Mouse (Mus musculus) CD4-positive helper T cell, adult 2 months (primary cell): ENCODE results near the gene 2010003K11Rik.

Experiments used
- DNase-seq: peaks from one replicate; pipeline ENCODE4 v3.0.0-alpha.2; 2012; ENCODE audit warnings: low read depth, missing footprints, low spot score

2010003K11Rik gene

DNA sequence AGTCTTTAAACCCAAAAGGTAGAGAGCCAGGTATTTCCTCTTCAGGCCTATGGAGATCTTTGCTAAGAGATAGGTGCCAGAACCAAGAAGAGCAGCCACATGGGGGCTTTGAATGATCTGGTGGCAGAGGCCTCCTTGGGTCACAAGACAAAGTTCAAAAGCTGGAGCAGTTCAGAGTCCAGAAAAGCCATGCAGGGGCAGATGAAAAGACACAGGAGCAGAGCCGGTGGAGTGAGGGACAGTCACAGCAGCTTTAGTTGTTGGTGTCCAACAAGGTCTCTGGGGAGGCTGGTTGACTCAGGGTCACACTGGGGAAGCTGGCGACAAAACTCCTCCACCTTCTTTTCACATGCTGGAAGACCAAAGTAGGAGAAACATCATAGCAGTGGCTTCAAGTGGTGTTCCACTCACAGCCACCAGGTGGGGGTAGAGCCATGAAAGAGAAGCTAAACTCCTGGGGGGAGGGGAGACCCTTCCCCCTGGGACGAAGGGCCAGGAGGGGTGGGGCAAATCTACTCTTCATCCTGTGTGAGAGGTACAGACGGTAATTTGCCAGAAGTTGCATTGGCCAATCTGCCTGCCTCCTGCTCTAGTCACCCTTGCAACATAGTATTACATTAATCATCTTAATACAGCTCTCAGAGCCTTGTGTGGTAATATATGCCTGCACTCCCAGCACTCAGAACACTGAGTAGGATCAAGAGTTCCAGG lies 965 bp downstream of the 2010003K11Rik start:
- peak; percentile 71 for DNase-seq

DNA sequence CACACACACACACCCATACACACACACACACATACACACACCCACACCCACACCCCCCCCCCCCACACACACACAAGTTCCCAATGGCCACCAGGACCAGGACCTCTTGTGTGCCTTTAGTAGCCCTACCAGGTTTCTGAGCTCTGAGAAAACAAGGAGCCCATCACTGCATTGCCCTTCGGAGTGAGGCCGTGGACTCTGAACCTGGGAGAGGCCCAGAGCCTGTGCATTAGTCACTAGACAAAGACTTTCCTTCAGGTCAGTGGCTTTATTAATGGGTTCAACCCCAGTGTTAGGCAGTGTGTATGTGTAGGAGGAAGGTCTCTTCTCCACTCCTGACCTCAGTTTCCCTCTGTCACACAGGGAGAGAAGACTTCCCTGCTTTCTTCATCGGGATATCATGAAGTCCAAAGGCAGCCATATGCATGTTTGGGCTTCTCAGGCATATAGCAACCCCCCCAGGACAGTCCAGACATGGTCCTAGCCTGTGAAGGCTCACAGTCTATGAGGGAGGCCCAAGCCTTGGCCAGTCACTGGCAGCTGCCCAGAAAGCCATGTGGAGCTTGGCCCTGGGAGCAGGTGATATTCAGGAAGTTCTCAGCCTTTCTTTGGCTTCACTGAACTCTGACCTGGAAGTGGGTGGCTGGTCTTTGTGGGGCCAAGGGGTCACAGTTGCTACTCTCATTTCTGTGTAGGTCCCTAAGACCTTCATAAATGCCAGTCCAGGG lies 1.7 kb downstream of the 2010003K11Rik start:
- DNase-seq = no peak

DNA sequence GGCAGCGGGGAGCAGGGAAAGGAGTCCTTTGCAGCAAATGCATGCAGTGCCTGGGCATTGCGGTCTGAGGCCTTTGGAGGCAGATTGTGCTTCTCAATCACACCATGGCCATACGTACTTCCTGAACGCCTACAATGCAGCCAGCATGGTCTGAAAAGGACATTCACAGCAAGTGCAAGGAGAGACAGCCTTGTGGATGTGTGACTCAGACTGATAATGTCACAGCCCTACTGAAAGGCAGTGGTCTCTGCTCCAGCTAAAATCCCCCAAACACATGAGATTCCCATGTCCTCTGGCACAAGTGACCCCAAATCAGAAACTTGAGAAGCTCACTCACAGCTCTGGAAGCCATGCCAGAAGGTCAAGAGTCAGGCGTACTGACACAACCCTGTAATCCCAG lies 2.6 kb downstream of the 2010003K11Rik start:
- no peak for DNase-seq

- no peak for DNase-seq
Observed at GRCm38 (mm10) chr19:4494707-4495106, 3.7 kb downstream of the 2010003K11Rik start.

DNA sequence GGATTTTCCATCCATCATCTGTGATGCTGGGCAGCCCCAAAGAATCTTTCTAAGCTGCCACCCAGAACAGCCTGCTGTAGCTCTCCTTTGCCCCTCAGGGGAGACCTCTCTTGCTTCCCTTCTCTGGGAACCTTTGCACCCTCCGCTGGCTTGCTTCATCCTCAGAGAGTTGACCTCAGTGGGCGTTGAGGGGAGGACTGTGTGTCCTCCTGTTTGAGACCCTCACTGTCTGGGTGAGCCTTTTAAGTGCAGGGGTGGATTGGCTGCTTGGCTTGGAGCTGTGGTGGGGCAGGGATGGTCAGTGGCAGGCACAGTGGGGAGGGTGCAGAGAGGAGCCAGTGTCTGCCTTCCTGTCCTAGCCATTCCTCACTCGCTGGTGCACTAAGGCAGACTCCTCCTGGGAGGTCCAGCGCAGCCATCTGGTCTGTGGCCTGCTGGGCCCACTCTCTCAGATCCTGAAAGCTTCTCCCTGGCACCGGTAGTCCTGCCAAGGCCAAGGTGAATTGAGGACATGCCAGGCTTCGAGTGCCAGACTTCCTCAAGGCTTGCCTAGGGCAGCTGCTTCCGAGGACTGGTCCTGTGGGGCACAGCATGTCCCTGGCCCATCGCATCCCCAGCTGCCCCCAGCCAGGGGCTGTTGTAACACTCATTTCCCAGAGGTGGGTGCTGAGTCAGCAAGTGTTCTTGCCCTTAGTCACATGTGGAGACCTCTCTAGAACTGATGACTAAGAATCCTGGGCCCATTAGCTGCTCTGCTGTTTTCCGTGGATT lies 5.7 kb downstream of the 2010003K11Rik start:
- no peak for DNase-seq

GRCm38 (mm10) chr19:4491080-4491695 lies 7.2 kb downstream of the 2010003K11Rik start:
- DNase-seq = no peak

GRCm38 (mm10) chr19:4487877-4488276 lies 10.5 kb downstream of the 2010003K11Rik start:
- DNase-seq = no peak

DNA sequence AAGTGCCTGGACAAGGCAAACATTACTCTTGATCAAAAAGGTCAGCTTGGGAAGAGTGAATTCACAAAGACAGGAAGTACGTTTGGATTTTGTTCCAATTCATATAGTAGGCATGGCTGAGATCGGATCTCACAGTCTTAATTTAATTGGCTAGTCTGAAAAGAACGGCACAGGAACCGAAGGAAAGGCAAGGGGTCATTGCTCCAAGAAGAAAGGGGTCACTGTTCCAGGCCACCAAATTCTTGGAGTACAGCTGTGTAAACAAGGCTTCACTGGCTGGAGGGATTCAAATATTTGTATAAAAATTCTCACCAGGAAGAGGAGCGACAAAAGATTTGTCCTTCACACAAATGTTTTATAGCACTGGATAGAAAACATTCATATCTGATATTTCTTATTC lies 13.4 kb downstream of the 2010003K11Rik start:
- no peak for DNase-seq

DNA sequence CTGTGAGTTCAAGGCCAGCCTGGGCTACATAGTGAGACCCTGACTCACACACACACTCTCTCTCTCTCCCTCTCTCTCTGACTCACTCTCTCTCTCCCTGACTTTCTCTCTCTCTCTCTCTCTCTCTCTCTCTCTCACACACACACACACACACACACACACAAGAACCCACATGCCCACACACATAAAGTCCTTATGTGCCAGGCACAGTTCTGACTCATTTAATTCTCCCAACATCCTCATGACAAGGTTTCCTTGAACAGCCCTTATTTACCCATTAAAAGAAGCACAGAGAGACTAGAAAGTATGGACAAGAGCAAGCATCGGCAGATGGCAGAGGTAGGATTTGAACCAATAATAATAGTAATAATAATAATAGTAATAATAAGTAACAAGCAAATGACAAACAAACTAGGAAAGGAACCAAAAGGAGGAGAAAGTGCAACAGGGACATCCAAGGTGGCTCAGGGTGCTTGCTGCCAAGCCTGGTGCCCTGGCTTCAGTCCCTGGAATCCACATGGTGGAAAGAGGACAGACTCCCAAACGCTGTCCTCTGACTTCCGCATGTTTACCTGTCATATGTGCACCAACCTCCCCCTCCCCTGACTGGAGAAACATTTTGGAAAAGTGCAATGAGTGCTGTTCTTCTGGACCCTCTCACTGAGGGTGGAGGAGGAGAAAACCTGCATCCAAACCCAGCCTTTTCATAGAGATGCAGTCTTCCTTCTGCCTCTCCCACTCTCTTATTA lies 16.1 kb downstream of the 2010003K11Rik start:
- no peak for DNase-seq

GRCm38 (mm10) chr19:4481326-4481725 lies 17.1 kb downstream of the 2010003K11Rik start:
- DNase-seq = no peak

GRCm38 (mm10) chr19:4480041-4480440 lies 18.3 kb downstream of the 2010003K11Rik start:
- DNase-seq = no peak

- peak; percentile 19 for DNase-seq
Observed at GRCm38 (mm10) chr19:4478190-4478516, 20.2 kb downstream of the 2010003K11Rik start.

GRCm38 (mm10) chr19:4477345-4478189 lies 20.8 kb downstream of the 2010003K11Rik start, which contains the start of gene Syt12:
Syt12 (minus strand) TSS chr19:4477447.
- peak; percentile 12 for DNase-seq

- peak; percentile 10 for DNase-seq
Observed at GRCm38 (mm10) chr19:4476601-4477257, 21.7 kb downstream of the 2010003K11Rik start.

- peak; percentile 55 for DNase-seq
Observed at GRCm38 (mm10) chr19:4475224-4475925, 23.0 kb downstream of the 2010003K11Rik start.

GRCm38 (mm10) chr19:4474739-4475138 lies 23.6 kb downstream of the 2010003K11Rik start:
- no peak for DNase-seq

DNA sequence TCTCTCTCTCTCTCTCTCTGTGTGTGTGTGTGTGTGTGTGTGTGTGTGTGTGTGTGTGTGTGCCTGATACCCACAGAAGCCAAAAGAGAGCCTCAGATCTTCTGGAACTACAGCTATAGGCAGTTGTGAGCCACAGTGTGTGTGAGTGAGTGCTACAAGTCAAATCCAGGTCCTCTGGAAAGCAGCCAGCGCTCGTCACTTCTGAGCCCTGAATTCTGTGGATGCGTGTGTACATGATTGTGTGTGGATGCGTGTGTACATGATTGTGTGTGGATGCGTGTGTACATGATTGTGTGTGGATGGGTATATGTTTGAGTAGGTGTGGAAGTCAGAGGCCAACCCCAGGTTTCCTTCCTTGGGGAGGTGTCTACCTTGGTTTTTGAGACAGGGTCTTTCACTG lies 24.8 kb downstream of the 2010003K11Rik start:
- no peak for DNase-seq

GRCm38 (mm10) chr19:4468363-4468762 lies 30.0 kb downstream of the 2010003K11Rik start:
- DNase-seq = no peak

DNA sequence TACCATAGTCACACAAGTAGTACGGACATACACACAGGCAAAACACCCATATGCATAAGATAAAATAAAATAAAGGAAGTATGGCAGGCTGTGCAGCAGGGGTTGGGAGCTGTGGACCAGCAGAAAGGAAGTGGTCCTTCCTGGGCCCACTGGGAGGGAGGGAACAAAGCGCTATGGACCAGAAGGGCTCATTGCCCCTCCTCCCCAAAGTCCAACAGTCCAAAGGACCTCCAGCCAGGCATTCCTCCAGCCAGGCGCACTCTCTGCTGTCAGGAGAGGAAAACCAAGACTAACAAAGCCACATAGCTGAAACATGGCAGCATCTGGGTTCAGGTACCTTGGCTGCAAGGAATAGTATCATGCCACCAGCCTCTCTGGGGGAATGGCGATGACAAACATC lies 33.7 kb downstream of the 2010003K11Rik start:
- DNase-seq = no peak
